Mouse (Mus musculus): Measurements from ENCODE around the gene Tstd2. TPM values are rescaled to one million over a fixed set of nuclear protein-coding genes. Genes with fewer than 3 reads are reported as not detected.

The Tstd2 gene
- polyA plus RNA-seq, 1 experiment from 2014 or later = 57.2 TPM

DNA sequence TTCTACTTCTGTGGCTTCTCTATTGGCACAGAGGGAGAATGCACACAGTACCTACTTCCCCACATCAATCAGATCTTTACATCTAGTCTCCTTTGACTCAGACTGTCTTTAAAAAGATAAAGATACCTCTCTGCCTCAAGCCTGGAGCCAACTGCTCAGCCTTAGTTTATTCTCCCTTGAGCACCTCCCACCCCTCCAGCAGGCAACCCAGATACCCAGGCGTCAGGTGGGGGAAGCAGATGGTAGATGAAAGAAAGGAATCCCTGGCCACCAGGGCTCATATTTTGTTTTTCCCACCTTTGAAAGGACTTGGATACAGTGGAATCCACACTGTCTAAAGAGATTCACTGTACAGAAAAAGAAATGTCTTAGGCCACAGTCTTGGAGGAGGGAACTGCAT, 69.9 kb downstream of the Tstd2 start:
- WGBS = 47% methylated on average over 1 of the region's 1 CpGs
- Histone ChIP-seq H3K9me3 (no peaks in the 10 kb centered on the region), H3K4me3 (no peak overlapping the region), H3K4me1 (replicated peaks) (peaks cover 36% of the 10 kb centered on the region), H3K36me3 (no peaks in the 10 kb centered on the region), H3K27ac (0 out of 2 replicates have a peak overlapping the region, but pooled peaks have one; percentile 12), H3K27me3 (ENCODE audit: insufficient read depth, poor library complexity, severe bottlenecking) (no peaks in the 10 kb centered on the region)
- DNase-seq (ENCODE audit: low spot score) = no peak

DNA sequence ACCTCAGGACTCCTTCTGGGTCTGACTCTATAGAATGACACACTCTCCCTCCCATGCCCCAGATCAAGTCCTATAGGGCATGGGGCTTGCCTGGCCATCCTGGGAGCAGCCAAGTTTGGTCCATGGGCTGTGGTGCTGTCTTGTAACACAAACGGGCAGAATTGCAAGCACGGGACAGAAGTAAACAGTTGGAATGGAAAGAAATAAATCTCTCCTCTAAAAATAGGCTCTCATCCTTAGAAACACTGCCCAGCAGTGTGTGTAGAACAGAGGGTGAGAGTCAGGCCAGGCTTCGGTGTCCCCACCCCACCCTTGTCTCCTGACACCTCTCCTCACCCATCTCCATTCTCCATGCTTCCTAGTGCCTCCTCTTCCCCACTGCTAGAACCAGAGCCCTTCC, 70.4 kb downstream of the Tstd2 start:
- H3K4me1 ChIP-seq (replicated peaks) = peaks cover 36% of the 10 kb centered on the region

DNA sequence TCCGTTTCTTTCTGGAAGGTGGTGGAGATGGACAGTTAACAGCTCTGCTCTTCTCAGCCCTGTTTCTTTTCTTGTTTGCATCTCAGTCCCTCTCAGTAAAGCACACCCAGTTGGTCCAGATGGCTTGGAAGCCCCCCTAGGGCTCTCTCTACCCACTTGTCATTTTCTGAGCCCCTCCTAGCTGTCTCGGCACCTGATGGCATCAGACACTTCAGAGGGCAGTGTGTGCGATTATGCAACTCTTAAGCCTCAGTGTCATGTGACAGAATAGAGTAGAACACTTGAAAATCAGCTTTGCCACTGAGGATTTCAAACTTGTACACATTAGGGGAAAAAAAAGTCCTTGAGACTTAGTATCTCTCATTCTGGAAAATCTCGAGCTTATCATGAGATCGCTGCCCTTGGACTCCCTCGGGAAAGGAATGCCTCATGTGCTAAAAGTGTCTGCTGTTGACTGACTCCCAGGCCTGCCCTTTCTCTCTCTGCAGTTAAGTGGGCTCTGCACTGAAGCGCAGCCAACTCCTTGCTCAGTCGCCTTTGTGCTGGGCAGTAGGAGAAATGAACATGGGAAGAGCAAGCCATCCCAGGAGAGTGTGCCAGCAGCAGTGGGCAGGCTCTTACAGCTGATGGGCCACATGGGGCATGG, 72.7 kb downstream of the Tstd2 start:
- 80% methylated on average over 8 of the region's 8 CpGs for WGBS
- no peaks in the 10 kb centered on the region for H3K27me3 ChIP-seq (ENCODE audit: insufficient read depth, poor library complexity, severe bottlenecking)
- DNase-seq (ENCODE audit: low spot score) = no peak

More for the DNA sequence above, 70.4 kb downstream of the Tstd2 start:
- WGBS = 83% methylated on average over 3 of the region's 3 CpGs
- H3K36me3 ChIP-seq = no peaks in the 10 kb centered on the region
- no peaks in the 10 kb centered on the region for H3K9me3 ChIP-seq
- no peaks in the 10 kb centered on the region for H3K27me3 ChIP-seq (ENCODE audit: insufficient read depth, poor library complexity, severe bottlenecking)
- H3K4me3 ChIP-seq = no peak overlapping the region
- no peak overlapping the region for H3K27ac ChIP-seq
- DNase-seq (ENCODE audit: low spot score) = no peak

DNA sequence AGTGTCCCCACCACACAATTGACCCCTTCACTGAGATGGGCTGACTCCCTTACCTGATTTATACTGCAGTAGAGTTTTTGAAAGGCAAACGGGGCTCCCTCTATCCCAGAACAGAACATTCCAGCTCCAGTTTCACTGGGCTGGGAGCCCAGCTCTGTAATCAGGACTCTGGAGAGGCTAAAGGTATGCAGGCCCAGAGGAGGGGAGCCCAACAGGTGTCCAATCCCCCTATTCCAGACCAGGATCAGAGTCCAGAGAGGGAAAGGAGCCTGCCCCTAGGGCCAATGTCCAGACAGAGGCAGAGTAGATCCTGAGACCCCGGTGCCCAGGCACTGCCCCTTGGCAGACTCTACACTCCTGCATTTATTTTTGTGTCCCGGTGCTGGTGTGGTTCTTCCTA, 73.5 kb downstream of the Tstd2 start:
- H3K4me3 ChIP-seq = no peak overlapping the region
- H3K27ac ChIP-seq = no peak overlapping the region
- H3K4me1 ChIP-seq (replicated peaks) = peaks cover 41% of the 10 kb centered on the region
- WGBS = 77% methylated on average over 3 of the region's 3 CpGs
- H3K27me3 ChIP-seq (ENCODE audit: insufficient read depth, poor library complexity, severe bottlenecking) = no peaks in the 10 kb centered on the region
- no peak for DNase-seq (ENCODE audit: low spot score)
- no peaks in the 10 kb centered on the region for H3K9me3 ChIP-seq
- no peaks in the 10 kb centered on the region for H3K36me3 ChIP-seq

More for the DNA sequence above, 72.7 kb downstream of the Tstd2 start:
- no peak overlapping the region for H3K27ac ChIP-seq
- no peak overlapping the region for H3K4me3 ChIP-seq
- no peaks in the 10 kb centered on the region for H3K36me3 ChIP-seq
- H3K9me3 ChIP-seq = no peaks in the 10 kb centered on the region
- H3K4me1 ChIP-seq (replicated peaks) = peaks cover 45% of the 10 kb centered on the region

Other genes starting within 250 kb of the Tstd2 start
- 0.24 and 0.67 TPM in 2 replicates for gene Ccdc180, start 248.4 kb downstream of the Tstd2 start, polyA plus RNA-seq (2016; fragmentation: Nextera tagmentation; extraction: Ambion mirVana)
- gene Tdrd7, start 173.4 kb downstream of the Tstd2 start, polyA plus RNA-seq (2016; fragmentation: Nextera tagmentation; extraction: Ambion mirVana) = 8.9 and 9.8 TPM in 2 replicates
- 2.9 and 3.4 TPM in 2 replicates for gene Tmod1, start 99.8 kb downstream of the Tstd2 start, polyA plus RNA-seq (2016; fragmentation: Nextera tagmentation; extraction: Ambion mirVana)
- 108 and 123 TPM in 2 replicates for gene Ncbp1, start 81 bp downstream of the Tstd2 start, polyA plus RNA-seq (2016; fragmentation: Nextera tagmentation; extraction: Ambion mirVana)
- 24.5 and 26.7 TPM in 2 replicates for gene Xpa, start 57.6 kb upstream of the Tstd2 start, polyA plus RNA-seq (2016; fragmentation: Nextera tagmentation; extraction: Ambion mirVana)
- gene Foxe1, start 204.9 kb upstream of the Tstd2 start, polyA plus RNA-seq (2016; fragmentation: Nextera tagmentation; extraction: Ambion mirVana) = 0.27 and 0.60 TPM in 2 replicates

Measured in hindbrain, embryonic 10.5 days (tissue).